Mouse (Mus musculus) C2C12 (cell line): ENCODE measurements at regions not wholly inside any gene's neighbourhood (a gene's known extent, or its start where the extent isn't known, plus 50 kb on each side); places are given as distances from the start of the nearest gene placed in this dataset.

Source experiments
- CEBPB ChIP-seq: IDR thresholded peaks from one replicate; pipeline ENCODE4 v1.6.1; 2011; ENCODE audit warnings: low read depth, mild to moderate bottlenecking, control low read depth, moderate library complexity
- CTCF ChIP-seq: IDR thresholded peaks from one replicate; pipeline ENCODE4 v1.5.1; 2011; ENCODE audit not compliant: control insufficient read depth, insufficient read depth, insufficient read length
- FOSL1 ChIP-seq: IDR thresholded peaks from one replicate; pipeline ENCODE4 v1.8.0; 2011; ENCODE audit warnings: mild to moderate bottlenecking, low read length; ENCODE audit not compliant: poor library complexity, insufficient read depth, severe bottlenecking
- MAX ChIP-seq: IDR thresholded peaks from one replicate; pipeline ENCODE4 v1.6.1; 2011; ENCODE audit warnings: mild to moderate bottlenecking, control low read depth
- MYOD1 ChIP-seq: IDR thresholded peaks from one replicate; pipeline ENCODE4 v1.6.1; 2011; ENCODE audit warnings: low read depth; ENCODE audit not compliant: control insufficient read depth, insufficient read length
- MYOG ChIP-seq: IDR thresholded peaks from one replicate; pipeline ENCODE4 v1.6.1; 2011; ENCODE audit not compliant: control insufficient read depth, insufficient read length; ENCODE audit errors: extremely low read depth
- USF1 ChIP-seq: IDR thresholded peaks from one replicate; pipeline ENCODE4 v1.6.1; 2011; ENCODE audit warnings: low read depth, mild to moderate bottlenecking, control low read depth, moderate library complexity

- TF ChIP-seq CTCF (no peak), USF1 (no peak), MYOD1 (no peak), CEBPB (no peak), MAX (no peak), FOSL1 (no peak), MYOG (no peak)
Measured at GRCm38 (mm10) chr12:86816702-86817610, 67.6 kb downstream of the Irf2bpl start.
